Mouse (Mus musculus) limb, embryonic 11.5 days (tissue): Measurements from ENCODE around the gene Zfp354b. TPM values are rescaled to one million over a fixed set of nuclear protein-coding genes. Genes with fewer than 3 reads are reported as not detected.

Experiments
- ATAC-seq: fragments of 200-750 bp; cut with Nextera tagmentation; 2 replicates; pipeline ENCODE4 v1.8.0; 2017; ENCODE audit warnings: low read depth; ENCODE audit not compliant: insufficient number of reproducible peaks, low FRiP score, low TSS enrichment
- DNase-seq: peaks from one replicate; pipeline ENCODE4 v3.0.0-alpha.2; 2015; ENCODE audit warnings: low spot score
- H3K27ac ChIP-seq: fragments of 300-500 bp; sonication (generic); replicated peaks from 2 replicates; pipeline ENCODE4 v1.5.1; 2014; ENCODE audit warnings: low read depth, mild to moderate bottlenecking, low read length
- H3K27me3 ChIP-seq: fragments of 300-500 bp; sonication (generic); 2 replicates; pipeline ENCODE4 v1.6.1; 2014; ENCODE audit warnings: mild to moderate bottlenecking, low read length, mixed read lengths; ENCODE audit not compliant: control insufficient read depth, insufficient read depth
- H3K36me3 ChIP-seq: fragments of 300-500 bp; sonication (generic); 2 replicates; pipeline ENCODE4 v1.6.1; 2014; ENCODE audit warnings: mild to moderate bottlenecking, low read length, moderate library complexity, mixed read lengths; ENCODE audit not compliant: control insufficient read depth, insufficient read depth
- H3K4me1 ChIP-seq: fragments of 300-500 bp; sonication (generic); 2 replicates; pipeline ENCODE4 v1.6.1; 2014; ENCODE audit warnings: low read length, mixed read lengths; ENCODE audit not compliant: control insufficient read depth, insufficient read depth
- H3K4me2 ChIP-seq: fragments of 300-500 bp; sonication (generic); 2 replicates; pipeline ENCODE4 v1.6.1; 2014; ENCODE audit warnings: low read depth, mild to moderate bottlenecking, moderate library complexity; ENCODE audit not compliant: severe bottlenecking
- H3K4me3 ChIP-seq: fragments of 300-500 bp; sonication (generic); 2 replicates; pipeline ENCODE4 v1.5.1; 2014; ENCODE audit warnings: low read depth, low read length
- H3K9ac ChIP-seq: fragments of 300-500 bp; sonication (generic); 2 replicates; pipeline ENCODE4 v1.6.1; 2014; ENCODE audit warnings: mild to moderate bottlenecking, low read length
- H3K9me3 ChIP-seq: fragments of 300-500 bp; sonication (generic); 2 replicates; pipeline ENCODE4 v1.6.1; 2016; ENCODE audit warnings: low read length; ENCODE audit not compliant: control insufficient read depth
- WGBS: fragments of 180-500 bp; shearing (Covaris S2); extraction: QIAGEN DNeasy Blood & Tissue Kit; methylation state at CpG from one replicate; pipeline ENCODE4 v1.1.7; 2014; 5-methylcytosine and 5-hydroxymethylcytosine counted together
- polyA plus RNA-seq: library from polyadenylated mRNA; unstranded; fragments of >200 nt; fragmentation: Nextera tagmentation; extraction: Ambion mirVana; gene quantifications from 2 replicates; pipeline ENCODE4 v1.2.1, GENCODE M21; 2014

Zfp354b gene
- 1.2 and 1.3 TPM in 2 replicates for polyA plus RNA-seq

DNA sequence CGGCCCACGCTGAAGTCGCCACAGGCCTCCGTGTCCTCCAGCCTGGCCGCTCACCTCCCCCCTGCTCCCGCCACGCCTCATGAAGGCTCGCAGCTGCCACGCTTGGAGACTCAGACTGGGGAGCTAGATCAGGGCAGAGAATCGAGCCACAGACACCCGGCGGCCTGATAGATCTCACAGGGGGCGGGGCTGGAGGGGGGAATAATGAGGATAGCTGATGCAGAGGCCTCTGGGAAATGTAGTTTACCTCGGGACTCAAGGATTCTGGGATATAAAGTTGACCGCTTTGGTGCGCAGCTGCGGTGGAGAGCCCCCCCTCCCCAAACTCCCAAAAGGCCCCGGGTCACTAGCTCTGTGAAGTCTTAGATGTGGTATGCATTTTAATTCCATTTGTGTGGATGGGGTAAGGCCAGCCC lies at the start of gene Zfp354b:
Zfp354b (minus strand) TSS at position 183 of the 416 bp plus-strand sequence.
- Histone ChIP-seq H3K36me3 (no peaks in the 10 kb centered on the region), H3K4me2 (peak within 1 kb of the TSS; percentile 81), H3K27ac (no peak within 1 kb of the TSS), H3K9ac (peak within 1 kb of the TSS; percentile 56), H3K27me3 (no peaks in the 10 kb centered on the region), H3K4me1 (no peaks in the 10 kb centered on the region), H3K4me3 (peak within 1 kb of the TSS; percentile 59), H3K9me3 (no peaks in the 10 kb centered on the region)
- WGBS, result 1% methylated on average over 18 of the region's 18 CpGs
- DNase-seq (peak; percentile 83), ATAC-seq (peak; percentile 87)

GRCm38 (mm10) chr11:50977216-50977615 lies 45.8 kb upstream of the Zfp354b start:
- Histone ChIP-seq H3K27me3 (no peaks in the 10 kb centered on the region), H3K9ac (no peak overlapping the region), H3K36me3 (no peaks in the 10 kb centered on the region), H3K4me1 (no peaks in the 10 kb centered on the region), H3K27ac (no peak overlapping the region), H3K9me3 (no peaks in the 10 kb centered on the region), H3K4me2 (no peak overlapping the region), H3K4me3 (no peak overlapping the region)
- ATAC-seq (no peak), DNase-seq (no peak)
- 62% methylated on average over 4 of the region's 4 CpGs for WGBS

- ATAC-seq (no peak), DNase-seq (no peak)
- Histone ChIP-seq H3K27ac (no peak within 1 kb of the TSS), H3K9me3 (no peaks in the 10 kb centered on the region), H3K4me2 (no peak within 1 kb of the TSS), H3K4me1 (no peaks in the 10 kb centered on the region), H3K36me3 (no peaks in the 10 kb centered on the region), H3K27me3 (no peaks in the 10 kb centered on the region), H3K9ac (no peak within 1 kb of the TSS), H3K4me3 (no peak within 1 kb of the TSS)
- WGBS, result 86% methylated on average over 11 of the region's 11 CpGs
These were observed 34.8 kb upstream of the Zfp354b start, which contains the start of gene Olfr1378 for GRCm38 (mm10) chr11:50966230-50966629. Gene Olfr1378, plus strand, starts transcription at chr11:50966530.

GRCm38 (mm10) chr11:50964886-50965285 lies 33.5 kb upstream of the Zfp354b start:
- ATAC-seq (no peak), DNase-seq (no peak)
- Histone ChIP-seq H3K27me3 (no peaks in the 10 kb centered on the region), H3K4me3 (no peak overlapping the region), H3K9me3 (no peaks in the 10 kb centered on the region), H3K4me1 (no peaks in the 10 kb centered on the region), H3K4me2 (no peak overlapping the region), H3K36me3 (no peaks in the 10 kb centered on the region), H3K27ac (no peak overlapping the region), H3K9ac (no peak overlapping the region)
- WGBS, result 87% methylated on average over 2 of the region's 2 CpGs

GRCm38 (mm10) chr11:50953665-50954064 lies 22.2 kb upstream of the Zfp354b start, which contains the start of gene Prop1:
Gene Prop1, minus strand, starts transcription at chr11:50953765.
- Histone ChIP-seq H3K4me2 (no peak within 1 kb of the TSS), H3K27ac (no peak within 1 kb of the TSS), H3K27me3 (no peaks in the 10 kb centered on the region), H3K9ac (no peak within 1 kb of the TSS), H3K36me3 (no peaks in the 10 kb centered on the region), H3K4me1 (no peaks in the 10 kb centered on the region; the same call in 1 of the 2 replicates), H3K9me3 (no peaks in the 10 kb centered on the region), H3K4me3 (no peak within 1 kb of the TSS)
- ATAC-seq, result no peak
- 78% methylated on average over 6 of the region's 6 CpGs for WGBS
- DNase-seq, result no peak

DNA sequence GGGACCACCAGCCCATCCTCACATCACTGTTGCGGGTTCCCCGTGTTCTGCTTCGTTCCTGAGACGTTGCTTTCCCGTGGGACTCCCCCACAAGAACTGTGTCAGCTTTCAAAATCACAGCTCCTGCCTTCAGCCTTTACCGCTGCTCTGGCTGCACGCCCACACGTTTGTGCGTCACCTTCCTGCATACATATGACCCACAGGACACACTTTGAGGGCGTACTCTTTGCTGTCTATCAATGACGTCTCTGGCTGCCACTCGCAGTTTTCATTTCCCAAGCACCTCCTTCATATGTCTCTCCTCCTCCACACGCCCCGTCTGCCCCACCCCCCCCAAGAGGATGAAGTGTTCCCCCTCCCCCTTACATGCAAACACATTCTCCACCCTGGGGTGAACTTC lies 20.9 kb upstream of the Zfp354b start:
- no peak for ATAC-seq
- no peaks in the 10 kb centered on the region for H3K27me3 ChIP-seq
- no peak overlapping the region for H3K9ac ChIP-seq
- no peak overlapping the region for H3K4me3 ChIP-seq
- no peaks in the 10 kb centered on the region for H3K9me3 ChIP-seq
- H3K4me1 ChIP-seq, result no peaks in the 10 kb centered on the region; the same call in 1 of the 2 replicates
- WGBS, result 67% methylated on average over 14 of the region's 14 CpGs
- no peak for DNase-seq
- no peaks in the 10 kb centered on the region for H3K36me3 ChIP-seq
- H3K4me2 ChIP-seq, result no peak overlapping the region
- H3K27ac ChIP-seq, result no peak overlapping the region

DNA sequence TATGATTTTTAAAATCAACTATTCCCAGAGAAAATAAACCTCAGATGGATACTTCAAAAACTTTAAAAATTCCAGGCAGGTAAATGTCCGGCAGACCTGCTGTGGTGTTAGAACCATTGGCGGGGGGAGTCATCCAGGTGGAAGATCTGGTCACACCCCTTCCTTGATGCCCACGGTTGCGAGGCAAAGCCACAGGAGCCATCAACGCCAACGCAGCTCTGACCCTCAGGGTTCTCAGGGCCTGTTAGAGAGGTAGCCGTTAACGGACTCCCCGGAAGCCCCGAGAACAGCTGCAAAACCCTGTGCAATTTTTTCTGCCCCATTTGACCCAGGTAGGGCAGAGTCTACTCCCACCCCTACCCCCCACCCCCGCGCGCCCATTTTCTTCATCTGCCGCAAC lies 12.1 kb upstream of the Zfp354b start, which contains the start of gene 4933414I15Rik:
4933414I15Rik (minus strand) TSS at position 260 of the 400 bp plus-strand sequence.
- DNase-seq, result no peak
- Histone ChIP-seq H3K9ac (no peak within 1 kb of the TSS), H3K4me3 (no peak within 1 kb of the TSS), H3K4me1 (no peaks in the 10 kb centered on the region), H3K9me3 (no peaks in the 10 kb centered on the region), H3K27ac (no peak within 1 kb of the TSS), H3K27me3 (no peaks in the 10 kb centered on the region), H3K36me3 (no peaks in the 10 kb centered on the region), H3K4me2 (no peak within 1 kb of the TSS)
- ATAC-seq, result no peak
- WGBS, result 73% methylated on average over 14 of the region's 14 CpGs

DNA sequence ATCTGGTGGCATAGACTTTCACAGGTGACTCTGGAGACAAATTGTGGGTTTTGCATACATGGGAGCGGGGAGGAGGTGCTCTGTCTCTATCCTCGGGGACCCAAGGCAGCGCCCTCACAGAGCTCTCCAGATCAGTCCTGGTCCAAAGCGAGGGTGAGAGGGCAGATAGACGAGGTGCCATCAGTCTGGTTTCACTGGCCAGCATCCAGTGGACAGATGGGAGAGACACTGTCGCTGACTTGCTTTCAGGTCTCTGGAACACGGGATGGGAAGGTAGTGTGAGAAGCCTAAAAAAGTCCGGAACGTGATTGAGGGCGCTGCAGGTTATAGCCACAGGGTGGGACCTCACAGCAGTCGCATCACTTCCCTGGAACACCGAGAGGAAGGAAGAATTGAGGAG lies 11.0 kb upstream of the Zfp354b start:
- DNase-seq (no peak), ATAC-seq (no peak)
- no peaks in the 10 kb centered on the region for H3K4me1 ChIP-seq
- 61% methylated on average over 12 of the region's 12 CpGs for WGBS
- no peak overlapping the region for H3K4me3 ChIP-seq
- no peaks in the 10 kb centered on the region for H3K36me3 ChIP-seq
- H3K27me3 ChIP-seq, result no peaks in the 10 kb centered on the region
- no peaks in the 10 kb centered on the region for H3K9me3 ChIP-seq
- no peak overlapping the region for H3K9ac ChIP-seq
- H3K4me2 ChIP-seq, result no peak overlapping the region
- no peak overlapping the region for H3K27ac ChIP-seq
